Mouse (Mus musculus) CH12.LX (cell line): ENCODE results near the gene Zfp597. TPM values are rescaled to one million over a fixed set of nuclear protein-coding genes. Genes with fewer than 3 reads are reported as not detected.

Experiments
- DNase-seq: peaks from one replicate; pipeline ENCODE4 v3.0.0-alpha.2; 2013; ENCODE audit errors: extremely low read depth
- H3K27ac ChIP-seq: 2 replicates; pipeline ENCODE4 v1.5.1; 2012; ENCODE audit warnings: low read depth, mild to moderate bottlenecking, control low read depth, moderate library complexity; ENCODE audit not compliant: insufficient read depth
- H3K27me3 ChIP-seq: replicated peaks from 2 replicates; pipeline ENCODE3; 2012; ENCODE audit warnings: inconsistent platforms
- H3K36me3 ChIP-seq, 2 experiments: replicated peaks in 1 of 2; 2 replicates each; pipeline versions ENCODE3 to v1.6.1; 2012; ENCODE audit warnings: inconsistent platforms in 1 of 2, low read length in 1 of 2, mild to moderate bottlenecking in 1 of 2, mixed read lengths in 1 of 2, moderate library complexity in 1 of 2; ENCODE audit not compliant: control insufficient read depth in 1 of 2, insufficient read depth in 1 of 2
- H3K4me1 ChIP-seq, 2 experiments: 2 replicates each; pipeline ENCODE4 v1.6.1; 2012; ENCODE audit warnings: inconsistent platforms in 1 of 2, moderate library complexity in 1 of 2; ENCODE audit not compliant: insufficient read depth in 2 of 2, control insufficient read depth in 1 of 2
- H3K4me2 ChIP-seq: 2 replicates; pipeline ENCODE4 v1.6.1; 2012; ENCODE audit warnings: low read depth, mild to moderate bottlenecking, control low read depth; ENCODE audit not compliant: poor library complexity, insufficient read depth, severe bottlenecking
- H3K4me3 ChIP-seq, 3 experiments: fragments of 150-350 bp in 1 of 3; sonication (generic) in 1 of 3; replicated peaks in 1 of 3; 2 replicates each; pipeline versions ENCODE3 to v1.5.1; 2011 to 2012; ENCODE audit warnings: low read depth in 2 of 3, low read length in 2 of 3, mild to moderate bottlenecking in 2 of 3, moderate library complexity in 2 of 3, control low read depth in 1 of 3, improper control_type of control experiment in 1 of 3, inconsistent platforms in 1 of 3, mixed read lengths in 1 of 3; ENCODE audit not compliant: poor library complexity in 1 of 3
- H3K79me2 ChIP-seq: replicated peaks from 2 replicates; pipeline ENCODE4 v1.6.1; 2012; ENCODE audit warnings: mild to moderate bottlenecking, moderate library complexity; ENCODE audit not compliant: control insufficient read depth, poor library complexity, insufficient read depth, severe bottlenecking; ENCODE audit errors: extremely low read depth
- H3K9ac ChIP-seq: 2 replicates; pipeline ENCODE4 v1.6.1; 2012; ENCODE audit warnings: low read depth, mild to moderate bottlenecking, control low read depth, moderate library complexity; ENCODE audit not compliant: insufficient read depth
- H3K9me3 ChIP-seq: replicated peaks from 2 replicates; pipeline ENCODE3; 2012; ENCODE audit warnings: low read length, inconsistent platforms, mixed read lengths
- BHLHE40 ChIP-seq: IDR thresholded peaks from 2 replicates; pipeline ENCODE4 v1.6.1; 2011; ENCODE audit warnings: mild to moderate bottlenecking, low read depth, low read length, improper control_type of control experiment
- CHD2 ChIP-seq: IDR thresholded peaks from 2 replicates; pipeline ENCODE4 v1.6.1; 2011; ENCODE audit warnings: low read length, improper control_type of control experiment
- CTCF ChIP-seq, 2 experiments: IDR thresholded peaks in 1 of 2; conservative IDR thresholded peaks in 1 of 2; 2 replicates each; pipeline ENCODE4 v1.5.1; 2011 to 2012; ENCODE audit warnings: low read depth in 2 of 2, low read length in 2 of 2, improper control_type of control experiment in 1 of 2, inconsistent platforms in 1 of 2, mild to moderate bottlenecking in 1 of 2, moderate library complexity in 1 of 2
- ELF1 ChIP-seq: IDR thresholded peaks from 2 replicates; pipeline ENCODE4 v1.6.1; 2014; ENCODE audit warnings: low read depth, mild to moderate bottlenecking, inconsistent platforms, low read length, improper control_type of control experiment
- ETS1 ChIP-seq: conservative IDR thresholded peaks from 2 replicates; pipeline ENCODE4 v1.6.1; 2012; ENCODE audit warnings: low read depth, mild to moderate bottlenecking, inconsistent platforms, low read length, improper control_type of control experiment, moderate library complexity
- GABPA ChIP-seq: IDR thresholded peaks from 2 replicates; pipeline ENCODE4 v1.6.1; 2012; ENCODE audit warnings: low read depth, low read length, improper control_type of control experiment, inconsistent platforms; ENCODE audit not compliant: insufficient replicate concordance
- JUN ChIP-seq: IDR thresholded peaks from 2 replicates; pipeline ENCODE4 v1.6.1; 2011; ENCODE audit warnings: low read depth, mild to moderate bottlenecking, low read length, improper control_type of control experiment, moderate library complexity; ENCODE audit not compliant: insufficient read depth
- KAT2A ChIP-seq: IDR thresholded peaks from 2 replicates; pipeline ENCODE4 v1.6.1; 2012; ENCODE audit warnings: low read length, improper control_type of control experiment, inconsistent platforms; ENCODE audit not compliant: insufficient replicate concordance
- MAFK ChIP-seq: IDR thresholded peaks from 2 replicates; pipeline ENCODE4 v1.6.1; 2011; ENCODE audit warnings: low read length, improper control_type of control experiment; ENCODE audit not compliant: insufficient replicate concordance
- MAX ChIP-seq: IDR thresholded peaks from 2 replicates; pipeline ENCODE4 v1.6.1; 2011; ENCODE audit warnings: low read length, improper control_type of control experiment
- MAZ ChIP-seq: IDR thresholded peaks from 2 replicates; pipeline ENCODE4 v1.6.1; 2012; ENCODE audit warnings: low read depth, mild to moderate bottlenecking, inconsistent platforms, low read length, improper control_type of control experiment, moderate library complexity
- MYC ChIP-seq: IDR thresholded peaks from 2 replicates; pipeline ENCODE4 v1.6.1; 2011; ENCODE audit warnings: low read depth, mild to moderate bottlenecking, improper control_type of control experiment, low read length
- PAX5 ChIP-seq: IDR thresholded peaks from 2 replicates; pipeline ENCODE4 v1.6.1; 2012; ENCODE audit warnings: low read length, inconsistent platforms, mixed read lengths
- POLR2A ChIP-seq: IDR thresholded peaks from 2 replicates; pipeline ENCODE4 v1.6.1; 2011; ENCODE audit warnings: low read depth, mild to moderate bottlenecking, improper control_type of control experiment, low read length
- RAD21 ChIP-seq: IDR thresholded peaks from 2 replicates; pipeline ENCODE4 v1.6.1; 2011; ENCODE audit warnings: low read depth, mild to moderate bottlenecking, low read length, improper control_type of control experiment, moderate library complexity
- RCOR1 ChIP-seq: conservative IDR thresholded peaks from 2 replicates; pipeline ENCODE4 v1.6.1; 2012; ENCODE audit warnings: low read depth, mild to moderate bottlenecking, inconsistent platforms, low read length, improper control_type of control experiment
- UBTF ChIP-seq: IDR thresholded peaks from 2 replicates; pipeline ENCODE4 v1.6.1; 2012; ENCODE audit warnings: low read depth, mild to moderate bottlenecking, inconsistent platforms, low read length, improper control_type of control experiment, moderate library complexity
- USF2 ChIP-seq: conservative IDR thresholded peaks from 2 replicates; pipeline ENCODE4 v1.6.1; 2011; ENCODE audit warnings: low read depth, low read length, improper control_type of control experiment
- ZKSCAN1 ChIP-seq: IDR thresholded peaks from 2 replicates; pipeline ENCODE4 v1.6.1; 2012; ENCODE audit warnings: low read depth, inconsistent platforms, low read length, improper control_type of control experiment, borderline replicate concordance
- dilution Hi-C: fragments of 300-500 bp; cut with MboI; formaldehyde crosslinking; loops from 2 replicates; pipeline ENCODE4 v1.14.3; 2020; ENCODE audit warnings: low sequenced_read_pairs; ENCODE audit not compliant: extremely low pct_unique_long_range_greater_than_20kb, extremely low pct_ligation_motif_present
- in situ Hi-C: fragments of 300-500 bp; cut with MboI; formaldehyde crosslinking; loops from 3 replicates; pipeline ENCODE4 v1.14.3; 2019; ENCODE audit warnings: low sequenced_read_pairs, low pct_ligation_motif_present, low pct_unique_long_range_greater_than_20kb, mixed read lengths
- polyA plus RNA-seq: library from polyadenylated mRNA; unstranded; fragments of >175 nt; gene quantifications from 2 replicates; pipeline ENCODE4 v1.2.1, GENCODE M21; 2012; ENCODE audit warnings: low read depth; ENCODE audit not compliant: insufficient read length
- total RNA-seq, 2 experiments: library from RNA; depleted of rRNA; stranded (reverse); fragments of 300-350 nt in 1 of 2; fragments of >200 nt in 1 of 2; gene quantifications; 2 replicates each; pipeline ENCODE4 v1.2.3; 2012 to 2014

The Zfp597 gene
- total and polyA plus RNA-seq, 3 experiments, result 10.4 to 17.8 (median 11.0) TPM

DNA sequence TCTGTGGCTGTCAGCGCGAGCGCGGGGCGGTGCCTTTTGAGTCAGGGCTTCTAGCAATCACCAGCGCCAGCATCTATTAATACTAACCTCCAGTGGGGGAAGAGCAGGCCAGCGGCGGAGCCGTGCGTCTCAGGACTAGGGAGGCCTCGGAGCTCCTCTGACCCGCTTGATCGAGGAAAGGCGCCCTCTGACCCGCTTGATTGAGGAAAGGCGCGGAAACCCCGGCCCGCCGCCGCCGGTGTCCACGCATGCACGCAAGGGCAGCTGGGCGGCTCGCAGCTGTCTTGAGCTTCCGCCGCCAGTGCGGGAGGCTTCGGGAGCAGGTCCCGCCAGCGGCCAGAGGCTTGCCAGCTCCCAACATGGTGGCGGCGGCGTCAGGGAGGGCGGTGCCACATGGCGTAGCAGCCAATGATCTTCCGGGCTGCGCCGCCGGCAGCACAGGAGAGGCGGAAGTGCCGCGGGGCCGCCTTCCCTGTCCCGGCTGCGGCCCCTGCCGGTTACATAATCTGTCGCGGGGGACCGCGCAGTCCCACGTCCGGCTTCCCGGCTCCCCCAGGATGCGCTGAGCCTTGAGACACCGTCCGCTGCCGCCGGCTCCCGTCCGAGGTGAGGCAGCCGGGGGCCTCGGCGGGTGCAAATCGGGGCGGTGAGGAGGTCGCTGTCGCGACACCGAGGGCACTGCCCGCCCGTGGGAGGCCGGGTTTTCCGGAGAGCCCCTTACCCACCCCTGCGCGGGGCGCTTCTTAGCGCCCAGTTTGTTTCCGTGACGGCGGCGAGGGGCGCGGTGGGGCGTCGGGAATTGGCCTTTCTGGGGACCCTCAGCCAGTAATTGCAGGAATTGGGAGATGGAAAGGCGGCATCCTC lies at the start of gene Zfp597, which contains the start of gene Gm20695 (continued):
- no peak for TF ChIP-seq MYC

DNA sequence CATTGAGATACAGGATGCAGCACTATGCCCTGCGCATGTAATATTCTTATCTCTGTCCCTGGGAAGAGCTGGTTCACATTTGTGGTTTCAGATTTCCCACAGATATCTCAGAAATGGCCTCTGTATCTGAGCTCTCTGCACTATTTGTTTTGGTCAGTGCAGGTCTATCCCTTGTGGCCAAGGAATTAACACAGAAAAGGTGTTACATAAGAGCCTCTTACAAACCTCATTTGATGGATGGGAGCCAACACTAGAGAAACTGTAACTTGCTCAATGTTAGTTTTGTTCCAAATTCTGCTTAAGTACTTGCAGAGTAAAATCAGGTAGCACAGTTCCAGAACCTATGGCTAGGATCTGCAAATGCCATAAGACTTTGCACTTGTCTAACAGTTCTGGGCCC lies 49.7 kb upstream of the Zfp597 start:
- H3K4me2 ChIP-seq, result no peak overlapping the region
- dilution Hi-C loops (no loop called here), in situ Hi-C loops (no loop called here)
- peaks cover 0 to 2% of the 10 kb centered on the region in 2 experiments; a peak in 1 of 4 replicates for H3K4me1 ChIP-seq
- no peak overlapping the region for H3K9ac ChIP-seq
- DNase-seq, result no peak
- no peak overlapping the region for H3K4me3 ChIP-seq
- TF ChIP-seq JUN (no peak), MAFK (no peak), ELF1 (no peak), POLR2A (no peak), MAX (no peak), UBTF (no peak), ETS1 (no peak), CTCF (conservative IDR thresholded peaks at IDR 0.05 in 1 of 2, IDR thresholded peaks at IDR 0.05 in 1 of 2; ENCODE audit: low read depth in 2 of 2, low read length in 2 of 2) (no peak), GABPA (no peak), BHLHE40 (no peak), MAZ (no peak), RAD21 (no peak), ZKSCAN1 (no peak), RCOR1 (no peak), PAX5 (no peak), USF2 (no peak), CHD2 (no peak)
- H3K9me3 ChIP-seq, result no peaks in the 10 kb centered on the region
- H3K79me2 ChIP-seq, result no peaks in the 10 kb centered on the region
- no peaks in the 10 kb centered on the region for H3K27me3 ChIP-seq
- no peak overlapping the region for H3K27ac ChIP-seq
- peaks cover 68 to 90% of the 10 kb centered on the region in 2 experiments for H3K36me3 ChIP-seq

DNA sequence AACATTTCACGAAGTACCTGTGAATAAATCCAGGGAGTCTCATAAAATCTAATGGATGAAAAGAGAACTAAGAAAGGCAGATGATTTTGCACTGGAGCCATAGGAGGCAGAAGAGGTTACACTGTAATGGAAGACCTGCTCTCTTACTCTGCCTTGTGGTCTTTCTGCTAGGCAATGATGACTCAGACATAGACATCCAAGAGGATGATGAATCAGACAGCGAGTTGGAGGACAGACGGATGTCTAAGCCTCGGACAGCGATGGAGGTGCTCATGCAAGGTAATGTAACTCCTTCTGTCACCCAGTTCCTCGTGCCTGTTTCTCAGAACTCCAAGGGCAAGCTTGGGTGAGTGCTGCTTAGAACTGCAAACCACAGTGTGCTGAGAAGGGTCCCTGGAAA lies 49.2 kb upstream of the Zfp597 start:
- Histone ChIP-seq H3K36me3 (peaks cover 67 to 89% of the 10 kb centered on the region in 2 experiments), H3K9ac (no peak overlapping the region), H3K27ac (no peak overlapping the region), H3K4me2 (no peak overlapping the region), H3K4me3 (no peak overlapping the region), H3K4me1 (peaks cover 0 to 2% of the 10 kb centered on the region in 2 experiments; a peak in 1 of 4 replicates), H3K9me3 (no peaks in the 10 kb centered on the region), H3K79me2 (no peaks in the 10 kb centered on the region), H3K27me3 (no peaks in the 10 kb centered on the region)
- in situ Hi-C loops, result no loop called here
- DNase-seq, result no peak
- dilution Hi-C loops, result no loop called here
- no peak for TF ChIP-seq RAD21
- no peak for TF ChIP-seq BHLHE40
- no peak for TF ChIP-seq POLR2A
- no peak for TF ChIP-seq KAT2A
